Mouse (Mus musculus): ENCODE results near the gene Zfp141. TPM values are rescaled to one million over a fixed set of nuclear protein-coding genes. Genes with fewer than 3 reads are reported as not detected.

Zfp141 gene
- polyA plus RNA-seq, 1 experiment from 2014 or later = 13.6 TPM

- Histone ChIP-seq H3K27ac (ENCODE audit: low read depth, low read length) (no peak overlapping the region), H3K9me3 (ENCODE audit: control insufficient read depth, low read length) (peaks cover 25% of the 10 kb centered on the region), H3K4me3 (ENCODE audit: low read depth, low read length) (no peak overlapping the region), H3K4me2 (ENCODE audit: low read depth, low read length, severe bottlenecking) (no peak overlapping the region), H3K27me3 (ENCODE audit: control insufficient read depth, insufficient read depth, low read length) (no peaks in the 10 kb centered on the region), H3K9ac (ENCODE audit: low read length) (no peak overlapping the region), H3K4me1 (replicated peaks; ENCODE audit: control insufficient read depth, insufficient read depth, low read length) (no peaks in the 10 kb centered on the region), H3K36me3 (ENCODE audit: control insufficient read depth, insufficient read depth, low read length) (no peaks in the 10 kb centered on the region)
- DNase-seq (ENCODE audit: low spot score) (no peak), ATAC-seq (replicated peaks; ENCODE audit: low FRiP score) (no peak)
- WGBS = 40% methylated on average over 3 of the region's 3 CpGs
Observed at GRCm38 (mm10) chr7:42450618-42451017, 54.9 kb downstream of the Zfp141 start.

GRCm38 (mm10) chr7:42447850-42448249 lies 57.7 kb downstream of the Zfp141 start, which contains the start of gene 4933421I07Rik:
Gene 4933421I07Rik, minus strand, starts transcription at chr7:42448120.
- peaks cover 25% of the 10 kb centered on the region for H3K9me3 ChIP-seq (ENCODE audit: control insufficient read depth, low read length)
- no peak within 1 kb of the TSS for H3K4me3 ChIP-seq (ENCODE audit: low read depth, low read length)
- no peak within 1 kb of the TSS for H3K4me2 ChIP-seq (ENCODE audit: low read depth, low read length, severe bottlenecking)
- H3K36me3 ChIP-seq (ENCODE audit: control insufficient read depth, insufficient read depth, low read length) = no peaks in the 10 kb centered on the region
- H3K27ac ChIP-seq (ENCODE audit: low read depth, low read length) = no peak within 1 kb of the TSS
- ATAC-seq (replicated peaks; ENCODE audit: low FRiP score) (no peak), DNase-seq (ENCODE audit: low spot score) (no peak)
- H3K9ac ChIP-seq (ENCODE audit: low read length) = no peak within 1 kb of the TSS
- no peaks in the 10 kb centered on the region for H3K4me1 ChIP-seq (replicated peaks; ENCODE audit: control insufficient read depth, insufficient read depth, low read length)
- H3K27me3 ChIP-seq (ENCODE audit: control insufficient read depth, insufficient read depth, low read length) = no peaks in the 10 kb centered on the region
- 67% methylated on average over 5 of the region's 5 CpGs for WGBS

GRCm38 (mm10) chr7:42447352-42447751 lies 58.2 kb downstream of the Zfp141 start:
- ATAC-seq (replicated peaks; ENCODE audit: low FRiP score) = no peak

More at GRCm38 (mm10) chr7:42447352-42447751, 58.2 kb downstream of the Zfp141 start:
- Histone ChIP-seq H3K36me3 (ENCODE audit: control insufficient read depth, insufficient read depth, low read length) (no peaks in the 10 kb centered on the region), H3K9me3 (ENCODE audit: control insufficient read depth, low read length) (peaks cover 25% of the 10 kb centered on the region), H3K27ac (ENCODE audit: low read depth, low read length) (no peak overlapping the region), H3K4me2 (ENCODE audit: low read depth, low read length, severe bottlenecking) (no peak overlapping the region), H3K4me1 (replicated peaks; ENCODE audit: control insufficient read depth, insufficient read depth, low read length) (no peaks in the 10 kb centered on the region), H3K9ac (ENCODE audit: low read length) (no peak overlapping the region), H3K4me3 (ENCODE audit: low read depth, low read length) (no peak overlapping the region), H3K27me3 (ENCODE audit: control insufficient read depth, insufficient read depth, low read length) (no peaks in the 10 kb centered on the region)
- no peak for DNase-seq (ENCODE audit: low spot score)
- WGBS = 90% methylated on average over 9 of the region's 9 CpGs

Other genes starting within 250 kb of the Zfp141 start
- not detected in 2 replicates for gene Vmn2r61, start 245.7 kb downstream of the Zfp141 start, polyA plus RNA-seq (2014; fragmentation: Nextera tagmentation; extraction: Ambion mirVana)
- not detected in 2 replicates for gene 4933421I07Rik, start 57.6 kb downstream of the Zfp141 start, polyA plus RNA-seq (2014; fragmentation: Nextera tagmentation; extraction: Ambion mirVana)
- gene Gm21028, start 72.8 kb upstream of the Zfp141 start, polyA plus RNA-seq (2014; fragmentation: Nextera tagmentation; extraction: Ambion mirVana) = not detected in 2 replicates
- 0.93 and 1.5 TPM in 2 replicates for gene Zfp977, start 86.8 kb upstream of the Zfp141 start, polyA plus RNA-seq (2014; fragmentation: Nextera tagmentation; extraction: Ambion mirVana)
- gene Zfp976, start 136.8 kb upstream of the Zfp141 start, polyA plus RNA-seq (2014; fragmentation: Nextera tagmentation; extraction: Ambion mirVana) = 1.3 and 1.6 TPM in 2 replicates
- 6.1 and 7.1 TPM in 2 replicates for gene Zfp975, start 187.0 kb upstream of the Zfp141 start, polyA plus RNA-seq (2014; fragmentation: Nextera tagmentation; extraction: Ambion mirVana)
- not detected in 2 replicates for gene Gm17067, start 221.3 kb upstream of the Zfp141 start, polyA plus RNA-seq (2014; fragmentation: Nextera tagmentation; extraction: Ambion mirVana)

Data from forebrain, embryonic 11.5 days (tissue).